Mouse (Mus musculus): ENCODE data around the gene Six1. TPM values are rescaled to one million over a fixed set of nuclear protein-coding genes. Genes with fewer than 3 reads are reported as not detected.
A peak's percentile ranks its signal among the peaks of the same experiment; 100 is the strongest.

The Six1 gene
- polyA plus RNA-seq, 1 experiment from 2014 or later: 1.9 TPM

- Histone ChIP-seq H3K9ac (ENCODE audit: low read length) (no peak overlapping the region), H3K4me1 (ENCODE audit: control insufficient read depth, insufficient read depth, low read length) (no peaks in the 10 kb centered on the region), H3K4me2 (ENCODE audit: low read depth, low read length) (no peak overlapping the region), H3K36me3 (ENCODE audit: control insufficient read depth, insufficient read depth, low read length) (no peaks in the 10 kb centered on the region), H3K27ac (ENCODE audit: low read length) (no peak overlapping the region), H3K9me3 (replicated peaks; ENCODE audit: control insufficient read depth, low read length) (no peaks in the 10 kb centered on the region), H3K27me3 (ENCODE audit: control insufficient read depth, insufficient read depth, low read length) (peaks cover 81% of the 10 kb centered on the region), H3K4me3 (replicated peaks; ENCODE audit: low read length) (no peak overlapping the region)
- WGBS: 7% methylated on average over 19 of the region's 19 CpGs
- no peak for ATAC-seq (ENCODE audit: insufficient read depth, low FRiP score)
Measured at GRCm38 (mm10) chr12:73052036-73052650, 1.5 kb downstream of the Six1 start.

DNA sequence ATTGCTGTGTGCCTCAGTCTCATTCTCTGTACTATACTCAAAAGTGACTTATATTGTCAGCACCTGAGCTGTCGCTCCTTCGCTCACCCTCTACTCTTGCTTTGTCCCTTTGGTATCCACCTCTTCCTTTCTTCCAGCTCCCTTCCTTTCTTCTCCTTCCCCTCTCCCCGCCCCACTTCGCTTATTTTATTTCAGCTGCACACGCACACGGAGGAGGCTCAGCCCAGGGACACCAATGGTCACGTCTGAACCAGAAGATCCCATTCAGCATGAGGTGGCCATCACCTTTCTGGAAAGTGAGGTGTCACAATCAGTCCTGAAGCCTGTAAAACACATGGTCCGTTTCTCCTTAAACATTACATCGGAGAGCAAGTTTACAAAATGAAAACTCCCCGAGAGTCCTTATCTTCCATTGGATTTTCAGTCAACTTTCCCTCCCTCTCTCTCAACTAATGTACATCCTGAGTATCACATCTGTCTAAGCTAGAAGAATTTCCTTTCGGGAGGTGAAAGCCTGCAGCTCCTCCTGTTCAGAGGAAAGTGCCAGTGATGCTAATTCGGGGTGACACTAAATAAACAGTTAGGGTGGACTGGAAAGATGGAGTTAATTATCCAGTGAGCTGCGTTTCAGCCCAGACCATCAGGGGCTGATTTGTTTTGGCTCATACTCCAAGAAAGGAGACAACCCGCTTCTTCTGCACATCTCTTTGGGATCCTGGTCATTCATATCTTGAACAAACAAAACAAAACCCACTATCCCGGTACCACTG is 2.7 kb downstream of the Six1 start:
- no peak overlapping the region for H3K4me3 ChIP-seq (replicated peaks; ENCODE audit: low read length)
- no peaks in the 10 kb centered on the region for H3K9me3 ChIP-seq (replicated peaks; ENCODE audit: control insufficient read depth, low read length)
- no peak overlapping the region for H3K9ac ChIP-seq (ENCODE audit: low read length)
- ATAC-seq (ENCODE audit: insufficient read depth, low FRiP score): no peak
- no peak overlapping the region for H3K4me2 ChIP-seq (ENCODE audit: low read depth, low read length)
- no peaks in the 10 kb centered on the region for H3K36me3 ChIP-seq (ENCODE audit: control insufficient read depth, insufficient read depth, low read length)
- WGBS: 2% methylated on average over 15 of the region's 15 CpGs
- H3K27ac ChIP-seq (ENCODE audit: low read length): no peak overlapping the region
- peaks cover 4% of the 10 kb centered on the region; the same call in 1 of the 2 replicates for H3K4me1 ChIP-seq (ENCODE audit: control insufficient read depth, insufficient read depth, low read length)
- H3K27me3 ChIP-seq (ENCODE audit: control insufficient read depth, insufficient read depth, low read length): peaks cover 82% of the 10 kb centered on the region

DNA sequence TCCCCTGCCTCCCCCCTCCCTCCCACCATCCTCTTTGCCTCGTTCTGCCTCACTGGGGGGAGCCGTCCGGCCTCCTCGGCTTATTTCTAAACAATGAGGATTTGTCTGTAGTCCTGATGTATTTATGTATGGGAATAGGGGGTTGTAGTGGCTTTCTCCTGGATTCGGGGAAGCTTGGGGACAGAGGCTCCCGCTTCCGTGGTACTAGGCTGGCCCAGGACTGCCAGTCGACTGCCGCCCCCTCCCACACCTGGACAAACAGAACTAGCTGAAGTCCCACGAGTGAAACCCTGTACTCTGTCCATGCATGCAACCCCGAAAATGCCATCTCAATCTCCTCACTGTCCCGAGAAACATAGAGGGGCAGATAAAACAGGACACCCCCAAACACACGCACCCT is 3.4 kb downstream of the Six1 start:
- no peak overlapping the region for H3K27ac ChIP-seq (ENCODE audit: low read length)
- WGBS: 2% methylated on average over 13 of the region's 13 CpGs
- no peak overlapping the region for H3K9ac ChIP-seq (ENCODE audit: low read length)
- H3K36me3 ChIP-seq (ENCODE audit: control insufficient read depth, insufficient read depth, low read length): no peaks in the 10 kb centered on the region
- peaks cover 11% of the 10 kb centered on the region for H3K4me1 ChIP-seq (ENCODE audit: control insufficient read depth, insufficient read depth, low read length)
- no peaks in the 10 kb centered on the region for H3K9me3 ChIP-seq (replicated peaks; ENCODE audit: control insufficient read depth, low read length)
- no peak overlapping the region for H3K4me2 ChIP-seq (ENCODE audit: low read depth, low read length)
- ATAC-seq (ENCODE audit: insufficient read depth, low FRiP score): no peak
- H3K27me3 ChIP-seq (ENCODE audit: control insufficient read depth, insufficient read depth, low read length): peaks cover 85% of the 10 kb centered on the region
- no peak overlapping the region for H3K4me3 ChIP-seq (replicated peaks; ENCODE audit: low read length)

DNA sequence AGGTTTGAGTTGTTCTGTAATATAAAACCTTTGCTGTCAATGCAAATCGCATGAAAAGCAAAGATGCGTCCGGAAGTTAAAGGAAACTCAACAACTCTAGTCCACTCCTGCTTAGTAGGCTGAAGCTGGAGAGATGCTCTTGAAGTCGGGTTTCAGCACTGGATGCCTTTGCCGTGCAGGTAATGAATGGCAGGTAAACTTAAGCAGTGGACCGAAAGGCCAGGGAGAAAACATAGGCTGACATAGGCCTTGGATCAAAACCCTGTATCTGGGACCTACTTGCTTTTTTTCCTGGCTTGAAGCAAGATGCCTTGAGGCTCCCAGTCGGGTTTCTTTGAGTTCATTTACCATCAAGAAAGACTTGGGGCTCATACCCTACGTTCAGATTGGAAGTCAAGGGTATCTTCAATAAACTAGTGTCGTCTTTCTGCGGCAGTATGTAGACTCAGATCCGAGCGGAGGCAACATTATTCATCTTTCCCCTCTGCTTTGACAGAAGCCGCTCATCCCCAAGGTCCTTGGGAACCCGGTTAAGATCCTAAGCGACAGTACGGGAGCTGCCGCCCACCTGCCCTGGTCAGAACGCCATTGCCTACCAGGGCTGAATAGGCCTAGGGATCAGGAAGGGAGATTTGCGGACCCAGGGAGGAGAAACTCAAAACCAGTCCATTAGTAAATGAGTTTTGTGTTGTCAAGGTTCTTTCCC is 4.0 kb downstream of the Six1 start:
- no peak for ATAC-seq (ENCODE audit: insufficient read depth, low FRiP score)
- 4% methylated on average over 19 of the region's 19 CpGs for WGBS
- no peak overlapping the region for H3K27ac ChIP-seq (ENCODE audit: low read length)
- H3K4me2 ChIP-seq (ENCODE audit: low read depth, low read length): no peak overlapping the region
- no peaks in the 10 kb centered on the region for H3K36me3 ChIP-seq (ENCODE audit: control insufficient read depth, insufficient read depth, low read length)
- peaks cover 78% of the 10 kb centered on the region for H3K27me3 ChIP-seq (ENCODE audit: control insufficient read depth, insufficient read depth, low read length)
- H3K4me1 ChIP-seq (ENCODE audit: control insufficient read depth, insufficient read depth, low read length): peaks cover 16% of the 10 kb centered on the region
- no peak overlapping the region for H3K9ac ChIP-seq (ENCODE audit: low read length)
- no peak overlapping the region for H3K4me3 ChIP-seq (replicated peaks; ENCODE audit: low read length)
- H3K9me3 ChIP-seq (replicated peaks; ENCODE audit: control insufficient read depth, low read length): no peaks in the 10 kb centered on the region

- Histone ChIP-seq H3K36me3 (ENCODE audit: control insufficient read depth, insufficient read depth, low read length) (no peaks in the 10 kb centered on the region), H3K27me3 (ENCODE audit: control insufficient read depth, insufficient read depth, low read length) (peaks cover 76% of the 10 kb centered on the region), H3K9ac (ENCODE audit: low read length) (no peak overlapping the region), H3K4me1 (ENCODE audit: control insufficient read depth, insufficient read depth, low read length) (peaks cover 22% of the 10 kb centered on the region), H3K27ac (ENCODE audit: low read length) (no peak overlapping the region), H3K9me3 (replicated peaks; ENCODE audit: control insufficient read depth, low read length) (no peaks in the 10 kb centered on the region), H3K4me3 (replicated peaks; ENCODE audit: low read length) (no peak overlapping the region), H3K4me2 (ENCODE audit: low read depth, low read length) (no peak overlapping the region)
- no peak for ATAC-seq (ENCODE audit: insufficient read depth, low FRiP score)
- WGBS: under 1% methylated on average over 3 of the region's 3 CpGs
Measured at GRCm38 (mm10) chr12:73048537-73048936, 5.2 kb downstream of the Six1 start.

- Histone ChIP-seq H3K9me3 (replicated peaks; ENCODE audit: control insufficient read depth, low read length) (no peaks in the 10 kb centered on the region), H3K4me2 (ENCODE audit: low read depth, low read length) (no peak overlapping the region), H3K9ac (ENCODE audit: low read length) (no peak overlapping the region), H3K4me3 (replicated peaks; ENCODE audit: low read length) (no peak overlapping the region), H3K36me3 (ENCODE audit: control insufficient read depth, insufficient read depth, low read length) (no peaks in the 10 kb centered on the region), H3K27me3 (ENCODE audit: control insufficient read depth, insufficient read depth, low read length) (peaks cover 74% of the 10 kb centered on the region), H3K27ac (ENCODE audit: low read length) (no peak overlapping the region), H3K4me1 (ENCODE audit: control insufficient read depth, insufficient read depth, low read length) (peaks cover 22% of the 10 kb centered on the region)
- no peak for ATAC-seq (ENCODE audit: insufficient read depth, low FRiP score)
- 10% methylated on average over 2 of the region's 2 CpGs for WGBS
Measured at GRCm38 (mm10) chr12:73047576-73047975, 6.1 kb downstream of the Six1 start.

DNA sequence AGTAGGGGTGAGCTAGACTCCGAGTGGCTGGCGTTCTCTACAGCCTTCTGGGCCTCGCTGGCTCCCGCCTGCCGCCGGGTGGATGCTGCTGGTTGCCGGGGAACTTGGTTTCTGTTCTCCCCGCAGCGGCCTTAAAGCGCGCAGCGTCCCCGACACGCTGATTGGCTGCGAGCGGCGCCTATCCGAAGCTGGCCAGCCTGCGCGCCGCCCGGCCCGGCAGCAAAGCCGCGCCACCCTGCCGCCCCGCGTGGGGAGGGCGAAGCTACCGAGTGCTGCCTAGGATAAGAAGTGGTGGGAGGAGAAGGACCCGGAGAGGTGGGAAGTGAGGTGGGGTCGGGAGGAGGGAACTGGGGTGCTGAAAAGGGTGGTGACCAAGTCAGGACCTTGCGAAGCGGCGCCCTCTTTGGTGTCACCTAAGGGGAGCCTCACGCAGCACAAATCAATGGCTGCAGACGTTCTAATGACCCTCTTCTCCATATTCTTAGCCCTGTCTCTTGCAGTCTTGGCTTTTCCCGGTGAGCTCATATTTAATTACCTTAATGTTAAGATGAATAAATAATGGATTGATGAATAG is 7.0 kb downstream of the Six1 start:
- ATAC-seq (ENCODE audit: insufficient read depth, low FRiP score): peak; percentile 77
- Histone ChIP-seq H3K9ac (ENCODE audit: low read length) (no peak overlapping the region), H3K27ac (ENCODE audit: low read length) (no peak overlapping the region), H3K4me1 (ENCODE audit: control insufficient read depth, insufficient read depth, low read length) (peaks cover 22% of the 10 kb centered on the region), H3K9me3 (replicated peaks; ENCODE audit: control insufficient read depth, low read length) (no peaks in the 10 kb centered on the region), H3K27me3 (ENCODE audit: control insufficient read depth, insufficient read depth, low read length) (peaks cover 68% of the 10 kb centered on the region), H3K4me3 (replicated peaks; ENCODE audit: low read length) (peak overlapping the region; percentile 37), H3K4me2 (ENCODE audit: low read depth, low read length) (peak overlapping the region; percentile 66), H3K36me3 (ENCODE audit: control insufficient read depth, insufficient read depth, low read length) (no peaks in the 10 kb centered on the region)
- under 1% methylated on average over 38 of the region's 38 CpGs for WGBS

DNA sequence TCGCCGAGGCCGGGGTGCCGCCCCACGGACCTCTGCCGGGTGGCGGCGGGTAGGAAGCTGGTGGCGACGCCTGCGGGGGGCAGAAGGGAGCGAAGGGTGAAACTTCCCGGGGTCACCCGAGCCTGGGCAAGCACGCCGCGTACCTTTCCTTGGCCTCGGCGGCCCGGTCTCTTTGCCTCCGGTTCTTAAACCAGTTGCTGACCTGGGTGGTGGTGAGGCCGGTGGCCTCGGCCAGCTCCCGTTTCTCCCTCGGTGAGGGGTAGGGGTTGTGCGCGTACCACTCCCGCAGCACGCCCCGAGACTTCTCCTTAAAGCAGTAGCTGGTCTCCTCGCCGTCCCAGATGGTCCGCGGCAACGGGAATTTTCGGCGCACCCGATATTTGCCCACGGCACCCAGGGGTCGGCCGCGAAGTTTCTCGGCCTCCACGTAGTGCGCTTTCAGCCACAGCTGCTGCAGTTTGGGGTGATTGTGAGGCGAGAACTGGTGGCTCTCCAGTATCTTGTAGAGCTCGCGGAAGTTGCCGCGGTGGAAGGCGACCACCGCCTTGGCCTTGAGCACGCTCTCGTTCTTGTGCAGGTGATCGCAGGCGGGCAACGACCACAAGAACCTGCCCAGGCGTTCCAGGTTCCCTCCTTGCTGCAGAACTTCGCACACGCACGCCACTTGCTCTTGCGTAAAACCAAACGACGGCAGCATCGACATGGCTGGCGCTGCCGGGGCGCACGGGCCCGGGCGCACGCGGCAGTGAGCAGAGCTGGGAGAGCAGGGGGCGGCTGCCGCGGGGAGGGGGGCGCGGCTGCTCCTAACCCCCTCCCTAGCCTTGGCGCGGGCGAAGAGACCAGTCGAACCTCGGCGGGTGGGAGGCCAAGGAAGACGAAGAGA is 7.7 kb downstream of the Six1 start:
- no peak; the same call in 1 of the 2 replicates for ATAC-seq (ENCODE audit: insufficient read depth, low FRiP score)
- Histone ChIP-seq H3K27me3 (ENCODE audit: control insufficient read depth, insufficient read depth, low read length) (peaks cover 73% of the 10 kb centered on the region), H3K4me1 (ENCODE audit: control insufficient read depth, insufficient read depth, low read length) (peaks cover 22% of the 10 kb centered on the region), H3K4me3 (replicated peaks; ENCODE audit: low read length) (peak overlapping the region; percentile 37), H3K27ac (ENCODE audit: low read length) (no peak overlapping the region), H3K4me2 (ENCODE audit: low read depth, low read length) (peak overlapping the region; percentile 66), H3K9ac (ENCODE audit: low read length) (no peak overlapping the region), H3K9me3 (replicated peaks; ENCODE audit: control insufficient read depth, low read length) (no peaks in the 10 kb centered on the region), H3K36me3 (ENCODE audit: control insufficient read depth, insufficient read depth, low read length) (no peaks in the 10 kb centered on the region)
- WGBS: under 1% methylated on average over 85 of the region's 85 CpGs

Data from stomach, embryonic 16.5 days (tissue).